Mouse (Mus musculus) erythroblast, embryonic 14.5 days (primary cell): Measurements from ENCODE around the gene Mpv17l2.

Experiments used
- GATA1 ChIP-seq: IDR thresholded peaks from 2 replicates; pipeline ENCODE4 v1.6.1; 2012; ENCODE audit warnings: low read length, inconsistent platforms, mixed read lengths
- TAL1 ChIP-seq: IDR thresholded peaks from 3 replicates; pipeline ENCODE4 v1.6.1; 2012; ENCODE audit warnings: low read length, inconsistent platforms, mixed read lengths

- TF ChIP-seq TAL1 (no peak), GATA1 (no peak)
These were observed 15.9 kb downstream of the Mpv17l2 start for GRCm38 (mm10) chr8:70744806-70745205.
